Mouse (Mus musculus) heart, embryonic 12.5 days (tissue): Measurements from ENCODE around the gene Zswim4. TPM values are rescaled to one million over a fixed set of nuclear protein-coding genes. Genes with fewer than 3 reads are reported as not detected.

Experiments used
- ATAC-seq: fragments of 200-750 bp; cut with Nextera tagmentation; 2 replicates; pipeline ENCODE4 v1.8.0; 2017; ENCODE audit warnings: moderate TSS enrichment, moderate library complexity; ENCODE audit not compliant: insufficient number of reproducible peaks, low FRiP score
- H3K27ac ChIP-seq: fragments of 300-500 bp; sonication (generic); 2 replicates; pipeline ENCODE4 v1.5.1; 2016; ENCODE audit warnings: mild to moderate bottlenecking, moderate library complexity; ENCODE audit not compliant: poor library complexity, severe bottlenecking
- H3K27me3 ChIP-seq: fragments of 300-500 bp; sonication (generic); replicated peaks from 2 replicates; pipeline ENCODE4 v1.6.1; 2016; ENCODE audit warnings: mild to moderate bottlenecking, moderate library complexity
- H3K36me3 ChIP-seq: fragments of 300-500 bp; sonication (generic); 2 replicates; pipeline ENCODE4 v1.6.1; 2016; ENCODE audit warnings: mild to moderate bottlenecking, moderate library complexity
- H3K4me1 ChIP-seq: fragments of 300-500 bp; sonication (generic); replicated peaks from 2 replicates; pipeline ENCODE4 v1.6.1; 2016; ENCODE audit warnings: mild to moderate bottlenecking
- H3K4me2 ChIP-seq: fragments of 300-500 bp; sonication (generic); 2 replicates; pipeline ENCODE4 v1.6.1; 2016; ENCODE audit warnings: mild to moderate bottlenecking, moderate library complexity
- H3K4me3 ChIP-seq: fragments of 300-500 bp; sonication (generic); 2 replicates; pipeline ENCODE4 v1.5.1; 2016; ENCODE audit warnings: mild to moderate bottlenecking
- H3K9ac ChIP-seq: fragments of 300-500 bp; sonication (generic); 2 replicates; pipeline ENCODE4 v1.6.1; 2016; ENCODE audit warnings: mild to moderate bottlenecking, moderate library complexity
- H3K9me3 ChIP-seq: fragments of 300-500 bp; sonication (generic); replicated peaks from 2 replicates; pipeline ENCODE4 v1.6.1; 2016; ENCODE audit warnings: mild to moderate bottlenecking, moderate library complexity
- WGBS: fragments of 180-500 bp; shearing (Covaris S2); methylation state at CpG from one replicate; pipeline ENCODE4 v1.1.7; 2016; 5-methylcytosine and 5-hydroxymethylcytosine counted together
- polyA plus RNA-seq: library from polyadenylated mRNA; unstranded; fragments of >200 nt; fragmentation: Nextera tagmentation; extraction: Ambion mirVana; gene quantifications from 2 replicates; pipeline ENCODE4 v1.2.1, GENCODE M21; 2016

Zswim4 gene
- polyA plus RNA-seq, 1 experiment from 2014 or later: 12.9 TPM

DNA sequence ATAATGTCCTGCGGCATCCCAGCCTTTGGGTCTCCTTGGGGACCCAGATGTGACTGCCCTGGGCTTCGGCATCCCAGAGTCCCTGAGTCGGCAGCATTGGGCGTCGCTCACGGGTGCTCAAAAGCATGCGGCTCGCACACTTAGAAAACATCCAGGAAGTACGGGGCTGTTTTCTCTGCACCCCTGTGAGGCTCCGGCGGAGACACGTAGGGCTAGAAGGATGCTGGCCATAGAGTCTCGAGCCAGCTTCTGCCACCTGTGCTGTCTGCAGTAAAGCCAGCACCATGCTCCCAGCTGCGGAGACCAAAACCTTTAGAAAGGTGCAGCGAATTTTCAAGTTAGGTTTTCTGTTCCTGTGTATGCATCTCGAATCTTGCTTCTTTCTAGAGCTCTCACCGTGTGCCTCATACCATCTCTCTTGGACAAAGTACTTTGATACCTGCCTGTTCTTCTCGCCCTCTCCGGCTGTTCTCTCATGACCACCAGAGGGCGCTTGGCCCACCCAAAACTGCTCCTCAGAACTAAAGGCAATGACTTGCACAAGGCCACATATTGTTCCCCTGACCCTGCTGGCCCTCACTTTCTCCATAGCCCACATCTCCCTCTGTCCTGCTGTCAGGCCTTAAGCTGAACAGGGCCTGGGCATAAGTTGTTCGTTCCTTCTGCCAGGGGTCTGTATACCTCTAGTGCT is 49.6 kb downstream of the Zswim4 start:
- Histone ChIP-seq H3K27me3 (no peaks in the 10 kb centered on the region), H3K4me3 (peak overlapping the region; percentile 43), H3K4me2 (peak overlapping the region; percentile 89), H3K27ac (peak overlapping the region; percentile 26; the same call in 1 of the 2 replicates), H3K4me1 (peaks cover 33% of the 10 kb centered on the region), H3K9me3 (no peaks in the 10 kb centered on the region), H3K9ac (peak overlapping the region; percentile 68), H3K36me3 (no peaks in the 10 kb centered on the region)
- peak; percentile 14; the same call in 1 of the 2 replicates for ATAC-seq
- WGBS: 3% methylated on average over 21 of the region's 21 CpGs

DNA sequence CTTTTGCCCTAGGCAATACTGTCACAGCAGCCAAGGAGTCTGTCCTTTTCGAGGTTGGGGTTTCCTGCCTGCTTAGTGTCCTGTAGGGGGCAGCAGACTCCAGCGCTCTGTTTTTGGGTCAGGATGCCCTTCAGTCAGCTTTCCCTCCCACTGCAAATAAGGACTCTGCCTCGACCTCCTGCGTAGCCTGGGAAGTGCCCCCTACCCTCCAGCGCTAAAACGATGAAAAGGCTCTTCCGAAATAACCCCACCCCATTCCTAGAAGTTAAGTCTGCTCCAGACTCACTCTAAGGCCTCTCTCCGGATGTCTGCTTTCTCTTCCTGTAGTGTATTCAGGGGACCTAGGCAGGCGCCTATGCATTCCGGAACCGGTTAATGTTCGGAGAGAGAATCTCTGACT is 50.3 kb downstream of the Zswim4 start:
- Histone ChIP-seq H3K9ac (peak overlapping the region; percentile 68), H3K27ac (peak overlapping the region; percentile 15; the same call in 1 of the 2 replicates)
- under 1% methylated on average over 12 of the region's 12 CpGs for WGBS

DNA sequence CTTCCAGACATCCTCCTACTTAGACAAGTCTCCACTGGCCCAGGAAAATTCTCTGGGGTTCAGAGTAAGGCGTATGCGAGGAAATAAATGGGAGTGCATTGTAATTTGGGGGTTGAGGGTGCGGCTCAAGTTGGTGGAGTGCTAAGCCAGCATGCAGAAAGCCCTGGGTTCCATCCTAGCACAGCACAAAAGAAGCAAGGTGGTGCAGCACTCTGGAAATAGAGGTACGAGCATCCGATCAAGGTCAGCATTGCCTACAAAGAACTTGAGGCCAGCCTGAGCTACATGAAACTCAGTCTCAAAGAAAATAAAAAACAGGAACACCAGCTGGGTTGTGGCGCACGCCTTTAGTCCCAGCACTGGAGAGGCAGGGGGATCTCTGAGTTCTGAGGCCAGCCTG is 51.7 kb downstream of the Zswim4 start, which contains the start of gene Nanos3:
Nanos3 (minus strand) TSS at position 101 of the 400 bp plus-strand sequence.
- peak within 1 kb of the TSS; percentile 98 for H3K9ac ChIP-seq
- no peaks in the 10 kb centered on the region for H3K9me3 ChIP-seq
- peak within 1 kb of the TSS; percentile 84 for H3K4me3 ChIP-seq
- 90% methylated on average over 7 of the region's 7 CpGs for WGBS
- no peak within 1 kb of the TSS; the same call in 1 of the 2 replicates for H3K27ac ChIP-seq
- ATAC-seq: no peak
- H3K36me3 ChIP-seq: no peaks in the 10 kb centered on the region
- no peaks in the 10 kb centered on the region for H3K27me3 ChIP-seq
- H3K4me1 ChIP-seq: peaks cover 41% of the 10 kb centered on the region
- peak within 1 kb of the TSS; percentile 81 for H3K4me2 ChIP-seq

More for the DNA sequence above, 50.3 kb downstream of the Zswim4 start:
- H3K4me3 ChIP-seq: peak overlapping the region; percentile 43
- peak; percentile 34 for ATAC-seq
- no peaks in the 10 kb centered on the region for H3K36me3 ChIP-seq
- peak overlapping the region; percentile 89 for H3K4me2 ChIP-seq
- no peaks in the 10 kb centered on the region for H3K9me3 ChIP-seq
- peaks cover 30% of the 10 kb centered on the region for H3K4me1 ChIP-seq
- H3K27me3 ChIP-seq: no peaks in the 10 kb centered on the region

DNA sequence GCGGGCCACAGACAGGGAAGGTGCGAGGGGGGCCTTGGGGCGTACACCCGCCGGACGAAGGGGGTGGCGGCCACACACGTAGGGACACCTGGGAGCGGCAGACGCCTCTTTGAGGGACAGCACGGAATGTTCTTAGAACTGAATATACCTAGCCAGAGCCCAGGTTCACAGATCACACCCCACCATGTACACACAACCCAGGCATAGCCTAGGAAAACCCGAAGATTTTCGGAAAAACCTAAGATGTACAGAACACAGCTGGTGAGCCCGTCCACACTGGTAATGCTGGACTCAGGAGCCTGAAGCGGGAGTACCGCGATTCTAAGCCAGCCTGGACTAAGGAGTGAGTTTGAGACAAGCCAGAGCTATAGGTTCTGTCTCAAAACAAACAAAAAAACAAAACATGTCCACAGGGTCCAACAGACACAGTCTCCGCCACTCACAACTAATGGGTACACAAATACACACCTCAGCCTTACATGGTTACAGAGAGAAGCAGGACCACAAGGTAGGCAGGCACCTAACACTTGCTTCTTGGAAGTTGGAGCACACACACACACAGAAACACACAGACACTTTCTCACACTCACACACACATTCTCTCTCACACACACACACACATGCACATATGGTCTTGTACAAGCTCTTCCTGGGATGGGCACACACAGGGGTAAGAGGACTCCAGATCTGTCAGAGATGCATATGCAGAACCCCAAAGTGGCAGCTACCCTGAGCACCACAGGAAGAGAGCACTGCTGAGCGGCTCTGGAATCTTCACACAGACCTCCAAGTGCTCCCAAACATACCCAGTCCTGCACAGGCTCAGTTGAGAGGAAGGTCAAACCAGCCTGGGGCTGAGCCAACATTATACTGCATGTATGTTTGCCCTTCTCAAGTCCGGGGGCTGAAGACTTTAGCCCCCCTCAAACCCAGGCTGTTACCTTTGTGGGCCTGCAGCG is 52.5 kb downstream of the Zswim4 start:
- Histone ChIP-seq H3K4me1 (peaks cover 48% of the 10 kb centered on the region), H3K4me3 (peak overlapping the region; percentile 84), H3K4me2 (peak overlapping the region; percentile 81), H3K9me3 (no peaks in the 10 kb centered on the region), H3K27ac (peak overlapping the region; percentile 35), H3K9ac (peak overlapping the region; percentile 98), H3K36me3 (no peaks in the 10 kb centered on the region), H3K27me3 (no peaks in the 10 kb centered on the region)
- 18% methylated on average over 21 of the region's 21 CpGs for whole genome bisulfite sequencing
- no peak for ATAC-seq

DNA sequence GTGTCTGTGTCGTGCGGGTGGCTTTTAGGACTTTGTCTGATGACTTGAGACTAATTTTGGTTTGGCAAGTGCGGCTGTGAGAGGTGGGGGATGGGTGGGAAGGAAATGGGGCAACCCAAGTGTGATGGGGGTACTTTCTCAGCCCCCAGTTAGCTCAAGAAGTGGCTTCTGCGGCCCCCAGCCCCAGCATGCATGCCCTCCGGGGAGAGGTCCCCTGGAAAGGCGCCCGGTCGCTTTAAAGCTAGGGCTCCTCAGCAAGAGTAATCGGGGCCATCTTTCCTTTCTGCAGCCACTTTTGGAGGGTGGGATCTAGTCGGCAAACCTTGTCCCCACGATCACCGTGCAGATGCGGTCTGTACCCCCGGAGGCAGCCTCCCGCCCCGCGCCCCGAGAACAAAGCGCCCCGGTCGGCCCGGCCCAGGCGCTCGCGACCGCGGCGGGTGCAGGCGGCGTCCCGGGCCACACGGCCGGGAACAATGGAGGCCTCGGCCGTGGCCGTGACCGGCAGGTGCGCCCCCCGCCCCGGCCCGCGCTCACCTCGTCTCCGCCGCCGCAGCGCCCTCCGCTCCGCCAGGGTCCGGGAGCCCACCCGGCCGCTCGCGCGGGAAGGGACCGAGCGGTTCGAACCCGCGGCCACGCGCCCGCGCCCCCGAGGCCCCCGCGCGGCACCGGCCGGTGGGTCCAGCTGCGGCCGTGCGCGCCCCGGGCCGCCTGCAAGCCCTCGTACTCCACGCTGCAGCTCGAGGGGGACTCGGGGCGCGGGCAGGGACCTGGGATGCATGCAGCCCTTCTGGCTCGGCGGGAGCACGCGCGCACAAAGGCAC is 53.4 kb downstream of the Zswim4 start:
- H3K4me2 ChIP-seq: peak overlapping the region; percentile 81
- peak overlapping the region; percentile 98 for H3K9ac ChIP-seq
- ATAC-seq: peak; percentile 12; the same call in 1 of the 2 replicates
- H3K27me3 ChIP-seq: no peaks in the 10 kb centered on the region
- WGBS: 1% methylated on average over 80 of the region's 87 CpGs
- peaks cover 57% of the 10 kb centered on the region for H3K4me1 ChIP-seq
- H3K4me3 ChIP-seq: peak overlapping the region; percentile 84
- H3K27ac ChIP-seq: peak overlapping the region; percentile 35
- H3K9me3 ChIP-seq: no peaks in the 10 kb centered on the region
- 0 out of 2 replicates have a peak, but pooled peaks cover 3% of the 10 kb centered on the region for H3K36me3 ChIP-seq

DNA sequence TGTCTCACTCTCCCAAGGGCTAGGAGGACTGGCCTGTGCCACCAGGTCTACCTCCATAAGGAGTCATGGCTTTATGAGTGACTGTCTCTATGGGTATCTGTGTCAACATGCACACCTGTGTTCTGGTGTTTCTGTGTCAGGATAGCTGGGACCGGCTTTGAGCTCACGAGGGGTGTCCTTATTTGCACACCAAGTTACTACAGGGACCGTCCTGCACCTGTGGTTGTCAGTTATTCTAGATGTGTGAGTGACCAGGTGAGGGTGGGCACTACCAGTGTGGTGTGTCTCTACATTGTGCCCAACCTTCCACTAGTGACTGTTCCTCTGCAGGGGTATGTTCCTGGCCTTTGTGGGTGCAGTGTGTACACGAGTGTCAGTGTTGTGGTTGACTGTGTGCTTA is 54.0 kb downstream of the Zswim4 start:
- WGBS: 64% methylated on average over 4 of the region's 4 CpGs
- H3K4me3 ChIP-seq: peak overlapping the region; percentile 84
- no peaks in the 10 kb centered on the region for H3K27me3 ChIP-seq
- H3K9me3 ChIP-seq: no peaks in the 10 kb centered on the region
- peak overlapping the region; percentile 81 for H3K4me2 ChIP-seq
- H3K4me1 ChIP-seq: peaks cover 64% of the 10 kb centered on the region
- peak overlapping the region; percentile 35; the same call in 1 of the 2 replicates for H3K27ac ChIP-seq
- ATAC-seq: no peak
- H3K36me3 ChIP-seq: 0 out of 2 replicates have a peak, but pooled peaks cover 3% of the 10 kb centered on the region
- H3K9ac ChIP-seq: peak overlapping the region; percentile 98

DNA sequence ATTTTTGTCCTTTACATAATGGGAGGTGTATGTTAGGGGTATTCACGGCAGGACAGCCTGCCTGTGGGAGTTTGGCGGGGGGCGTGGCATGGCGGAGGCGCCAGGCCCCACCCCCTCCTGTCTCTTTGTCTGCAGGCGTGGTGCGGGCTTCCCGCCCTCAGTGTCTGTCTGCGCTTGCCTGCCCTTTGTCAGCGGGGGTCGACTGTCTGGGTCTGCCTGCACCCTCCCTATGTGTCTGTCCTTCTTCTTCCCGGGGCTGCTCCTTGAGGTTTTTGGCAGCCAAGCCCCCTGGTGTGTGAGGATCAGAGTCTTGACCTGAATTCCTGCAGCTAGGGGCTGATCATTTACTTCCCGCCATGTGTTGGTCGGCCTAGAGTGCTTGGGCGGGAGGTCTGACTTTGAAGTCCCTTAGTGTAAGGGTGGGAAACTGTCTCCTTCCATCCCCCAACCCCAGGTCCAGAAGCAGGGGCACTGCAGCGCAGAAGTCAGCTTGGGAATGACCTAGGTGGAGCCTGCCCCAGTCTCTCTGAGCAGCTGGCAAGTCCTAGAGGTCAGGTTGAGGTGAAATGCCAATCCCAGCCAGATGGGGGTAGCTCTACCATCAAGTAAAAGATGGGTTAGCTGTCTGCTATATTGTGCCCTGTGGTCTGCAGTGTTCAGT is 56.2 kb downstream of the Zswim4 start:
- H3K27me3 ChIP-seq: no peaks in the 10 kb centered on the region
- peak overlapping the region; percentile 62 for H3K4me2 ChIP-seq
- H3K9ac ChIP-seq: peak overlapping the region; percentile 66
- H3K4me3 ChIP-seq: peak overlapping the region; percentile 25
- peaks cover 8% of the 10 kb centered on the region; the same call in 1 of the 2 replicates for H3K36me3 ChIP-seq
- peak; percentile 70 for ATAC-seq
- WGBS: 4% methylated on average over 16 of the region's 16 CpGs
- peak overlapping the region; percentile 54 for H3K27ac ChIP-seq
- H3K9me3 ChIP-seq: no peaks in the 10 kb centered on the region
- peaks cover 65% of the 10 kb centered on the region for H3K4me1 ChIP-seq

DNA sequence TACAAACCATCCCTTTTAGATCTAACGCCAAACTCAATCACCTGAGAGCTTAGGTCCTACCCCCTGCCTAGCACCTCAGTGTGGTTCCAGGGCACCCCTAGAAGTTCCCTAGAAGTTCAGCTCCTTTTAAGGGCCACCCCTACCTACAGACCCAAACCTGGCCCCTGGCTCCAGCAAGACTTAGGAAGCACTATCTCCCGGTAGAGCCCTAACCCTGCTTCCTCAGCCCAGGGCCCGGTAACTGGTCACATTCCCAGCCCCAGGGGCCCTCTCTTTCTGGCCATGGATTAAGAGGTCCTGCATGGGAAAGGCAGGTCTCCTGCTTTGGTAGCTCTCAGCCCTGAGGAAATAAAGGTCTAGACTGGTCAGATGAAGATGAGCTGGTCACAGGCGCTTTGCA is 56.9 kb downstream of the Zswim4 start:
- Histone ChIP-seq H3K36me3 (peaks cover 12% of the 10 kb centered on the region; the same call in 1 of the 2 replicates), H3K4me1 (peaks cover 65% of the 10 kb centered on the region), H3K9ac (peak overlapping the region; percentile 54), H3K4me3 (peak overlapping the region; percentile 25), H3K4me2 (peak overlapping the region; percentile 62), H3K9me3 (no peaks in the 10 kb centered on the region), H3K27me3 (no peaks in the 10 kb centered on the region), H3K27ac (0 out of 2 replicates have a peak overlapping the region, but pooled peaks have one; percentile 2)
- WGBS: 17% methylated on average over 4 of the region's 4 CpGs
- no peak for ATAC-seq

DNA sequence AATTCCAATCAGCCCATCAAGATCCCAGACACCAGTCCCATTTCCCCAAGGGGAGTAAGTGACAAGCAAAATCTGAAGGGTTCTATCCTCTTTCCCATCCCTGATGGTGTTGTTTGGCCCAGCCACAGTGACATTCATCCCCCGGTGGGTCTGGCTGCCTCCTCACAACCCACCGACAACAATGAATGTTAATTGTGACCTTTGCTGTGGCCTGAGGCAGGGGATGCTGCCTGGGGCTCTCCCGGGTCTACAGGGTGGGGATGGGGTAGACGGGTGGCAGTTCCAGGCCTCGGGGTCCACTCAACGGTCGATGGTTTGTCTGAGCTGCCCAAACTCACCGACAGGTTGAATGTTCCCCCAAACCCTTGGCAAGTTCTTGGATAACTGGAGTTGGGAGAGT is 58.3 kb downstream of the Zswim4 start:
- Histone ChIP-seq H3K4me2 (no peak overlapping the region), H3K27ac (no peak overlapping the region), H3K27me3 (no peaks in the 10 kb centered on the region), H3K4me1 (peaks cover 58% of the 10 kb centered on the region), H3K36me3 (peaks cover 21% of the 10 kb centered on the region), H3K4me3 (no peak overlapping the region), H3K9me3 (no peaks in the 10 kb centered on the region), H3K9ac (no peak overlapping the region)
- ATAC-seq: no peak
- WGBS: 82% methylated on average over 8 of the region's 8 CpGs

DNA sequence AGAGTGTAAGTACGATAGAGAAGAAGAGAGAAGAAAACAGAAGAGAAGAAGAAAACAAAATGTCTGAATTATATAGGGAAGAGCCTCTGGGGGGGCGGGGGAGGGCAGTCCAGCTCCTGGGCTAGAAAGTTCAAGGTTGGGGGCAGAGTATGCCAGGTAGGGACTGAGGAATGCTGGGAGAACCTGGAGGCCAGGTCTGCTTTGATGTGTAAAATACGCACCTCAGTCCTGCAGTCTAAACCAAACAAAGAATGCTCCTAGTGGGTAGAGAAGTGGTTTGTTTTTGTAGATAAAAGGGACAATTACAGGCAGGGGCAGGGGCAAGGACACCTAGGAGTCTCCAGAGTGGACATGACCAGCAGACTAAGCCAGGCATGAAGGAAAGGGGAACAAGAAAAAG is 59.5 kb downstream of the Zswim4 start:
- no peak overlapping the region for H3K27ac ChIP-seq
- no peak overlapping the region for H3K4me3 ChIP-seq
- H3K4me2 ChIP-seq: no peak overlapping the region
- no peaks in the 10 kb centered on the region for H3K27me3 ChIP-seq
- H3K9ac ChIP-seq: no peak overlapping the region
- no peaks in the 10 kb centered on the region for H3K9me3 ChIP-seq
- WGBS: 83% methylated on average over 3 of the region's 3 CpGs
- H3K36me3 ChIP-seq: peaks cover 33% of the 10 kb centered on the region
- no peak for ATAC-seq
- H3K4me1 ChIP-seq: peaks cover 50% of the 10 kb centered on the region
